Mouse (Mus musculus) brain, embryonic 14.5 days (tissue): Measurements from ENCODE around the gene Gm33543. TPM values are rescaled to one million over a fixed set of nuclear protein-coding genes. Genes with fewer than 3 reads are reported as not detected.
A peak's percentile ranks its signal among the peaks of the same experiment; 100 is the strongest.

ENCODE experiments used
- DNase-seq: peaks from one replicate; pipeline ENCODE4 v3.0.0-alpha.2; 2011; ENCODE audit warnings: low read depth
- CTCF ChIP-seq: fragments of 200-500 bp; IDR thresholded peaks from 2 replicates; pipeline ENCODE4 v1.5.1; 2012; ENCODE audit warnings: inconsistent platforms, mild to moderate bottlenecking, moderate library complexity, borderline replicate concordance; ENCODE audit not compliant: insufficient read depth, insufficient read length; ENCODE audit errors: extremely low read depth
- POLR2A ChIP-seq: fragments of 200-500 bp; IDR thresholded peaks from 2 replicates; pipeline ENCODE4 v1.6.1; 2012; ENCODE audit warnings: mild to moderate bottlenecking, inconsistent platforms, borderline replicate concordance; ENCODE audit not compliant: poor library complexity, insufficient read depth, insufficient read length, severe bottlenecking; ENCODE audit errors: extremely low read depth
- polyA plus RNA-seq: library from polyadenylated mRNA; depleted of rRNA; stranded (reverse); fragments of >200 nt; gene quantifications from 2 replicates; pipeline ENCODE4 v1.2.3, GENCODE M21; 2012

The Gm33543 gene
- polyA plus RNA-seq, 1 experiment, result not detected

DNA sequence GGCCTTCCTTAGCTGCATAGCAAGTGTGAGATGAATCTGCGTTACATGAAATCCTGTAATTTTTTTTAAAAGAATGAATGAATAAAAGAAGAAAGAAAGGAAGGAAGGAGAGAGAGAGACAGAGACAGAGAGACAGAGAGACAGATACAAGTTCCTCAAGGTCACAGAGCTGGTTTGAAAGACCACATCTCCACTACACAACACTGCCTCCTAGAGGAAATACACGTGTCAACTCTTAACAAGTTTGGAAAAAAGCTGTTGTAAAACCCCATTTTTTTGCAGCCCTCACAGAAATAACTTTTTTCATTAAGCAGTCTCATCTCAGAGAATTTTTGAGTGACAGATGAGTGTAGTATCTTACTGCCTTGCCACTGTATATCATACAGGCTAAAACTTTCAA, 15.4 kb upstream of the Gm33543 start:
- DNase-seq, result peak; percentile 85
- TF ChIP-seq POLR2A, result no peak
- peak; percentile 48; the same call in 1 of the 2 replicates for TF ChIP-seq CTCF

DNA sequence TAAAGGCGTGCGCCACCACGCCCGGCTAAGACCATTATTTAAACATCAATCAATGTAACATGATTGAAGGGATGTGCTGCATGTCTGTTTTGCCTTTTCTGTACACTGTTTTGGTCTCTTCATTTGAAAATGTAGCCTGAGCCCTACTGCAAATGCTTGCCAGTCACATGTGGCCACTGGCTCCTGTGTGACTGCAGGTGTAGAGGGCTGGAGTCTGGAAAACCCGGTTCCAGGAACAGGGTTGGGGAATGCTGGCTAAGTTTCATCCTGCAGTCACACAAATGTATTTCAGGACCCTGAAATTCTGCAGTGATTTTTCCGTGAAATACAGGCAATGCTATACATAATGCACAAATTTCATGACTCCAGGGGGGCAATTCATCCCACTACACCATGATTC, 12.7 kb upstream of the Gm33543 start:
- no peak for DNase-seq
- no peak for TF ChIP-seq POLR2A
- TF ChIP-seq CTCF, result no peak

- TF ChIP-seq CTCF (no peak), POLR2A (no peak)
- DNase-seq, result no peak
Measured at GRCm38 (mm10) chr10:95850504-95850903, 7.8 kb upstream of the Gm33543 start.

DNA sequence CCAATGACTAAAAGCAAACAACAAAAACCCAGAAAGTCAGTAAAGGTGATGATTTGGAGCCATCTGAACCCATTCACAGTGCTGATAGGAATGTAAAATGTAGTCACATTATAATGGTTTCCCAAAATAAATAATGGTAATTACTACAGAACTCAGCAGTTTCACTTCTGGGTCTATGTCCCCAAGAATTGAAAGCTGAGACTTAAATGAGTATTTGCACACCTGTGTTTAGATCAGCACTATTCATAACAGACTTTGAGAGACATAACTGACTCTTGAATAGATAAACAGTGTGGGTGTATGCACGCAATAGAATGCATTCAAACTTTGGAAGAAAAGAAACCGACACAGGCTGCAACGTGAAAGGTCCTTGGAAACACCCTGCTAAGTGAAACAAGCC, 4.0 kb upstream of the Gm33543 start:
- DNase-seq, result no peak
- TF ChIP-seq CTCF (no peak), POLR2A (no peak)

DNA sequence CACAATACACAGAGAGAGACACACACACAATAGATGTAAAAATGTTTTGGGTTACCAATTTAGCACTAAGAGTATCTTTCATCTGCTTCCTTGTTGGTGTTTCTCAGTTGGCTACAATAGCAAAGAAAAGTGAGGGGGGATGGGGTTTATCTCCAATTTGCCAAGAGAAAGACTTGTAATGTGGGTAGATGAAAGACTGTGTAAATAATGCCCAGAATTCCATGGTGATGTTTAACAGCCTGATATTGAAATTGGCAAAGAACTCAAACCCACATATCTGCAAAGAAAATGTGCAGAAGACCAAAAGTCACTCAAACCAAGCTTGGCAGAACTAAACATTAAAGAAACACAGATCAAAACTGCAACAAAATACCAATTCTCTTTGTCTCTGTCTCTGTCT, 3.6 kb upstream of the Gm33543 start:
- TF ChIP-seq CTCF, result no peak
- no peak for TF ChIP-seq POLR2A
- DNase-seq, result no peak

DNA sequence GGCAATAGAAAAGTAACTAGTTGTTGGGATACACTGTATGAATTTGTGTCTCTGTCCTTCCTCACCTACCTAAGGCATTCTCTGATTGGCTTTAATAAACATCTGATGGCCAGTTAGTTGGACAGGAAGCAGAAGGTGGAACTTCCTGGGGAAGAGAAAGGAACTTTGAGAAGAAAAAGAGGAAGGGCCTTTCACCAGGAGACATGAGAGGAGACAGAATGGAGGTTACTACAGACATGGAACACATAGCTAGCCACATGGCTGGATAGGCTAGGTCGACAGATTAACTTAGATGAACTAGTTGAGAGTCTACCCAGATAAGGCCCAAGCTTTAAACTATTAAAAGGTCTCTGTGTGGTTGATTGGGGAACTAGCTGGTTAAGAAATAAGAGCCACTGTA, 1.1 kb upstream of the Gm33543 start:
- TF ChIP-seq POLR2A (no peak), CTCF (no peak)
- DNase-seq, result no peak

GRCm38 (mm10) chr10:95841241-95841640, 1.5 kb downstream of the Gm33543 start:
- TF ChIP-seq POLR2A (no peak), CTCF (no peak)
- DNase-seq, result no peak

GRCm38 (mm10) chr10:95839803-95840202, 2.9 kb downstream of the Gm33543 start:
- no peak for DNase-seq
- TF ChIP-seq CTCF, result no peak
- no peak for TF ChIP-seq POLR2A

GRCm38 (mm10) chr10:95839036-95839435, 3.7 kb downstream of the Gm33543 start:
- TF ChIP-seq POLR2A (no peak), CTCF (no peak)

DNA sequence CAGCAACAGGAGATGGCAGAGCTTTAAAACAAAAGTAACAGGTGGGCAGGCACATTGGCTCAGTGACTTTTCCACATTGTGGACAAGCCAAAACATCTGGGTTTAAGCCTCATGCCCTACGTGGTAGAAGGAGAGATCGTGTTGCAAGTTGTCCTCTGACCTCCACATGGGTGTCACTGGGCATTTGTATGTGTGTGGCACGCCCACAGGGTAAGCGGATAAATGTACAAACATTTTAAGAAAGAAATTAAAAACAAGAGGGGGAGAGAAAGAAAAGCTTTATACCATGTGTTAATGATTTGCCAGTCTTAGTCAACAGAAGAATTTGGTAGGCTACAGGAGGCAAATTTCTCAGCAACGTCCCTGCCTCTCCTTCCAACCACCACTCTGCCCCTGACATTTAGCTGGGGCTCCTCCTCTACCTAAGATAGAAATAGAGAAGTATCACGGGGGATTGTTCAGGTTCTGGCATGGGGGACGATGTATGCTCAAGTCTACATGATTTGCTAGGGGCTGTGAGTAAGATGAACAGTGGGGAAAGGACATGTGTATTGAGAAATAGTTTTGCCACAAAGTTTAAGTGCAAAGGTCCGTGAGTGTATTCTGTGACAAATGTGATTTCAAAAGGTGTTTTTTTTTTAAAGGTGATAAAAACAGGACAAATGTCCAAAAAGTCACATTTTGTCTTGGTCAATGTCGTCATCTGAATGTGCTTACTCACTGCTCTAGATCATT, 6.0 kb downstream of the Gm33543 start:
- DNase-seq, result no peak
- TF ChIP-seq POLR2A (no peak), CTCF (no peak)

More at GRCm38 (mm10) chr10:95839036-95839435, 3.7 kb downstream of the Gm33543 start:
- no peak for DNase-seq

- no peak for DNase-seq
- TF ChIP-seq CTCF (no peak), POLR2A (no peak)
Measured at GRCm38 (mm10) chr10:95830891-95831290, 11.8 kb downstream of the Gm33543 start.

GRCm38 (mm10) chr10:95829471-95829870, 13.3 kb downstream of the Gm33543 start:
- no peak for TF ChIP-seq POLR2A
- TF ChIP-seq CTCF, result no peak
- DNase-seq, result peak; percentile 23
